ENCODE assay signal across 16 mouse cellular contexts in genomic region chr6:144490896-144491295, GRCm38 (mm10).
"Had no signal": no experiment of that assay in that cellular context is flagged by ENCODE, and none has a peak within 500 bp of the region (broad histone marks: within the 10 kb centered on the region; RNA-seq: fewer than 3 reads in every experiment).

No protein-coding gene starts in this region.

- H3K36me3 ChIP-seq: neural tube, embryonic 13.5 days had no signal

- ATAC-seq: inflammation-experienced regulatory T-cells, adult 6 months; intestine, embryonic 16.5 days; midbrain, embryonic 13.5 days; midbrain, embryonic 16.5 days had no signal

- H3K27ac ChIP-seq: left cerebral cortex, adult 2 months; liver, embryonic 13.5 days; midbrain, embryonic 10.5 days; midbrain, embryonic 13.5 days; neural tube, embryonic 13.5 days had no signal

- H3K4me1 ChIP-seq: liver, embryonic 13.5 days; megakaryocyte, embryonic 14.5 days; midbrain, embryonic 10.5 days; midbrain, embryonic 13.5 days; neural tube, embryonic 13.5 days had no signal

- H3K27me3 ChIP-seq: liver, embryonic 13.5 days; midbrain, embryonic 13.5 days; neural tube, embryonic 13.5 days had no signal

- H3K9ac ChIP-seq: liver, embryonic 13.5 days; midbrain, embryonic 13.5 days; neural tube, embryonic 13.5 days had no signal

- H3K4me3 ChIP-seq: left cerebral cortex, adult 2 months; liver, embryonic 13.5 days; megakaryocyte, embryonic 14.5 days; midbrain, embryonic 10.5 days; midbrain, embryonic 13.5 days; myocyte; neural tube, embryonic 13.5 days had no signal

- H3K4me2 ChIP-seq: liver, embryonic 13.5 days; midbrain, embryonic 13.5 days; neural tube, embryonic 13.5 days had no signal

- DNase-seq: kidney, adult 18-20 months; kidney, postnatal 10 days; kidney, postnatal 36 days; layer of hippocampus, postnatal 36 days; liver, embryonic 13.5 days; right cerebral cortex, postnatal 4 days; thymus, postnatal 25 days had no signal
